Mouse (Mus musculus) frontal cortex, postnatal 10 days (tissue): ENCODE results near the gene 1700113H08Rik.

Source experiments
- DNase-seq, 2 experiments: peaks; one replicate each; pipeline ENCODE4 v3.0.0; 2022; ENCODE audit warnings: low spot score in 2 of 2, mixed read lengths in 1 of 2

Gene 1700113H08Rik

GRCm38 (mm10) chr10:87059447-87059846 is 1.6 kb downstream of the 1700113H08Rik start:
- DNase-seq: no peak

- DNase-seq: peak; percentile 49 to 65
Observed at GRCm38 (mm10) chr10:87084236-87084635, 26.4 kb downstream of the 1700113H08Rik start.

- DNase-seq: no peak
Observed at GRCm38 (mm10) chr10:87087646-87088045, 29.8 kb downstream of the 1700113H08Rik start.

GRCm38 (mm10) chr10:87094249-87094648 is 36.4 kb downstream of the 1700113H08Rik start:
- DNase-seq: no peak

- DNase-seq: no peak
Observed at GRCm38 (mm10) chr10:87098722-87099121, 40.9 kb downstream of the 1700113H08Rik start.

GRCm38 (mm10) chr10:87100668-87101067 is 42.8 kb downstream of the 1700113H08Rik start:
- DNase-seq: no peak

GRCm38 (mm10) chr10:87101265-87101950 is 43.6 kb downstream of the 1700113H08Rik start:
- no peak for DNase-seq

GRCm38 (mm10) chr10:87101951-87102320 is 44.1 kb downstream of the 1700113H08Rik start:
- no peak for DNase-seq

- DNase-seq: no peak
Observed at GRCm38 (mm10) chr10:87102455-87102854, 44.6 kb downstream of the 1700113H08Rik start.

GRCm38 (mm10) chr10:87103286-87103685 is 45.4 kb downstream of the 1700113H08Rik start:
- no peak for DNase-seq

- DNase-seq: peak; percentile 24 to 27
Observed at GRCm38 (mm10) chr10:87107565-87108297, 49.9 kb downstream of the 1700113H08Rik start.

GRCm38 (mm10) chr10:87108333-87108732 is 50.5 kb downstream of the 1700113H08Rik start:
- DNase-seq: no peak

- DNase-seq: no peak
Observed at GRCm38 (mm10) chr10:87109038-87109771, 51.4 kb downstream of the 1700113H08Rik start.

- DNase-seq: no peak
Observed at GRCm38 (mm10) chr10:87110909-87111308, 53.1 kb downstream of the 1700113H08Rik start.

GRCm38 (mm10) chr10:87125094-87125493 is 67.2 kb downstream of the 1700113H08Rik start:
- DNase-seq: no peak

- no peak for DNase-seq
Observed at GRCm38 (mm10) chr10:87126186-87126824, 68.5 kb downstream of the 1700113H08Rik start.

GRCm38 (mm10) chr10:87151050-87151449 is 93.2 kb downstream of the 1700113H08Rik start:
- DNase-seq: no peak

GRCm38 (mm10) chr10:87153731-87154505 is 96.1 kb downstream of the 1700113H08Rik start:
- no peak for DNase-seq

- DNase-seq: no peak
Observed at GRCm38 (mm10) chr10:87159781-87160180, 101.9 kb downstream of the 1700113H08Rik start.

GRCm38 (mm10) chr10:87196123-87196756 is 138.4 kb downstream of the 1700113H08Rik start:
- DNase-seq: no peak

GRCm38 (mm10) chr10:87198720-87199119 is 140.9 kb downstream of the 1700113H08Rik start:
- DNase-seq: no peak
